Mouse (Mus musculus) intestine, embryonic 14.5 days (tissue): Measurements from ENCODE around the gene Pdlim7. TPM values are rescaled to one million over a fixed set of nuclear protein-coding genes. Genes with fewer than 3 reads are reported as not detected.

ENCODE experiments used
- ATAC-seq: fragments of 200-750 bp; cut with Nextera tagmentation; replicated peaks from 2 replicates; pipeline ENCODE4 v1.8.0; 2017; ENCODE audit warnings: low read depth, moderate number of reproducible peaks, moderate TSS enrichment, moderate library complexity; ENCODE audit not compliant: low FRiP score, low TSS enrichment
- DNase-seq: peaks from one replicate; pipeline ENCODE4 v3.0.0-alpha.2; 2018; ENCODE audit warnings: low spot score
- H3K27ac ChIP-seq: fragments of 300-500 bp; sonication (generic); 2 replicates; pipeline ENCODE4 v1.5.1; 2014; ENCODE audit warnings: low read depth, mild to moderate bottlenecking, control low read depth
- H3K27me3 ChIP-seq: fragments of 300-500 bp; sonication (generic); replicated peaks from 2 replicates; pipeline ENCODE4 v1.6.1; 2014; ENCODE audit warnings: low read length, control low read depth; ENCODE audit not compliant: control insufficient read depth, insufficient read depth
- H3K36me3 ChIP-seq: fragments of 300-500 bp; sonication (generic); 2 replicates; pipeline ENCODE4 v1.6.1; 2014; ENCODE audit warnings: low read length, control low read depth; ENCODE audit not compliant: control insufficient read depth, insufficient read depth
- H3K4me1 ChIP-seq: fragments of 300-500 bp; sonication (generic); replicated peaks from 2 replicates; pipeline ENCODE4 v1.6.1; 2014; ENCODE audit warnings: low read length, control low read depth, mixed read lengths; ENCODE audit not compliant: control insufficient read depth, insufficient read depth
- H3K4me2 ChIP-seq: fragments of 300-500 bp; sonication (generic); 2 replicates; pipeline ENCODE4 v1.6.1; 2014; ENCODE audit warnings: low read length
- H3K4me3 ChIP-seq: fragments of 300-500 bp; sonication (generic); 2 replicates; pipeline ENCODE4 v1.5.1; 2014; ENCODE audit warnings: low read depth, low read length, control low read depth, mixed read lengths
- H3K9ac ChIP-seq: fragments of 300-500 bp; sonication (generic); 2 replicates; pipeline ENCODE4 v1.6.1; 2014; ENCODE audit warnings: mild to moderate bottlenecking, low read length
- H3K9me3 ChIP-seq: fragments of 300-500 bp; sonication (generic); 2 replicates; pipeline ENCODE4 v1.6.1; 2016; ENCODE audit warnings: low read length, control low read depth; ENCODE audit not compliant: control insufficient read depth
- WGBS: fragments of 180-500 bp; shearing (Covaris S2); extraction: QIAGEN DNeasy Blood & Tissue Kit; methylation state at CpG from one replicate; pipeline ENCODE4 v1.1.7; 2014; 5-methylcytosine and 5-hydroxymethylcytosine counted together
- polyA plus RNA-seq: library from polyadenylated mRNA; unstranded; fragments of >200 nt; fragmentation: Nextera tagmentation; extraction: Ambion mirVana; gene quantifications from 2 replicates; pipeline ENCODE4 v1.2.1, GENCODE M21; 2014

Gene Pdlim7
- polyA plus RNA-seq, 1 experiment from 2014 or later = 253 TPM

DNA sequence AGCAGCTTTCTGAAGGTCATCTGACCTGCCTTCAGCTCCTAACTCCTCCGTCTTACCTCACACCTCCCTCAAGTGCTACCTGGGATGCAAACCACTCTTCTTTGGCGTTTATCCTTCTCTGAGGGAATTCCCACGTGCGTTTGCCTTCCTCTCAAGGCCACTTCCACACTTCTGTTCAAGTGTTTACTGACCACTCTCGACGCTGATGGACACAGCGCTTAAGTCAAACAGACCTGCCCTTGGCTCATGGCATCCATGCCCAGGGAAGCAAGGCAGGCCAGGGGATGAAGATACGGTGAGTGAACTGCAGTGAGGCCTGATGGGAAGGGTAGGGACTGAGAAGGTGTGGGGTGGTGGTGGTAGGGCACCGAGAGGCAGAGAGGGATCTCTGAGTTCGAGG, 12.9 kb downstream of the Pdlim7 start:
- DNase-seq = no peak
- H3K4me3 ChIP-seq = no peak overlapping the region
- ATAC-seq = no peak

DNA sequence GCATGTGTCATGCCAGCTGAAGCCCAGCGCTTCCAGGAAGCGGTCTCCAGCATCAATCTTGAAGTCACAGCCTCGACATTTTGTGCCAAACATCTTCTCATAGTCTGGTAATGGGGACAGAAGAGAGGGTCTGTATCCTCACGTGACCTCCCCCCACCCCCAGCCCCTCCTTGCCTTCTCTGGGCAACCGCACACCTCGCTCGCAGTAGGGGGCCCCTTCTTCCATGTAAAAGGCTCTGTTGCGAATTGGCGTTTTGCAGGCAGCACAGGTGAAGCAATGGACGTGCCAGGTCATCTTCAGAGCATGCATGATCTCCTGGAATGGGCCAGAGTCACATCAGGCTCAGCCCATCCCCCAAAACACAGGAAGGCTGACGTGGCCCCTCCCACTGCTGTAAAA, 14.6 kb downstream of the Pdlim7 start:
- DNase-seq = no peak
- H3K36me3 ChIP-seq = peaks cover 55% of the 10 kb centered on the region

More for the DNA sequence above, 12.9 kb downstream of the Pdlim7 start:
- Histone ChIP-seq H3K9me3 (no peaks in the 10 kb centered on the region), H3K4me1 (peaks cover 4% of the 10 kb centered on the region; the same call in 1 of the 2 replicates), H3K4me2 (no peak overlapping the region), H3K27me3 (no peaks in the 10 kb centered on the region), H3K9ac (no peak overlapping the region), H3K27ac (no peak overlapping the region), H3K36me3 (peaks cover 72% of the 10 kb centered on the region)
- WGBS = 68% methylated on average over 10 of the region's 10 CpGs

DNA sequence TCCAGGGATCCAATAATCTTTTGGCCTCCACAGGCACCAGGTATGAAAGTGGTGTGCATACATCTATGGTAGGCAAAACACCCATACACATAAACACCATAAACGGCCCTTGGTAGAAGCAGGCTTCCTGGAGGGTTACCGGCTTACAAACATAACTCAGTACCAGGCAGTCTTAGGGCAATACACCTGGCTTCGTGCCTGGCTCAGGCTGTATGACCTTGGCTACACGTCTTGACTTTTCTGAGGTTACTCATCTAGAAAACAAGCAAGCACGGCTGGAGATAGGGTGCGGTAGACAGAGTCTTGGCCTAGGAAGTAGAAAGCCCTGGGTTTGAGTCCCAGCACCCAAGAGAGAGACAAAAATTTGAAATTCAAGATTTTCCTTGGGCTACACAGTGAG, 16.8 kb downstream of the Pdlim7 start:
- Histone ChIP-seq H3K4me2 (no peak overlapping the region), H3K4me1 (peaks cover 4% of the 10 kb centered on the region; the same call in 1 of the 2 replicates), H3K4me3 (no peak overlapping the region), H3K9me3 (no peaks in the 10 kb centered on the region), H3K27me3 (no peaks in the 10 kb centered on the region), H3K36me3 (peaks cover 35% of the 10 kb centered on the region), H3K27ac (no peak overlapping the region), H3K9ac (no peak overlapping the region)
- DNase-seq (no peak), ATAC-seq (no peak)
- WGBS = 75% methylated on average over 6 of the region's 6 CpGs

More for the DNA sequence above, 14.6 kb downstream of the Pdlim7 start:
- Histone ChIP-seq H3K4me2 (no peak overlapping the region), H3K9me3 (no peaks in the 10 kb centered on the region), H3K9ac (no peak overlapping the region), H3K27ac (no peak overlapping the region), H3K4me1 (peaks cover 4% of the 10 kb centered on the region; the same call in 1 of the 2 replicates), H3K27me3 (no peaks in the 10 kb centered on the region), H3K4me3 (no peak overlapping the region)
- no peak for ATAC-seq
- 54% methylated on average over 11 of the region's 11 CpGs for WGBS

DNA sequence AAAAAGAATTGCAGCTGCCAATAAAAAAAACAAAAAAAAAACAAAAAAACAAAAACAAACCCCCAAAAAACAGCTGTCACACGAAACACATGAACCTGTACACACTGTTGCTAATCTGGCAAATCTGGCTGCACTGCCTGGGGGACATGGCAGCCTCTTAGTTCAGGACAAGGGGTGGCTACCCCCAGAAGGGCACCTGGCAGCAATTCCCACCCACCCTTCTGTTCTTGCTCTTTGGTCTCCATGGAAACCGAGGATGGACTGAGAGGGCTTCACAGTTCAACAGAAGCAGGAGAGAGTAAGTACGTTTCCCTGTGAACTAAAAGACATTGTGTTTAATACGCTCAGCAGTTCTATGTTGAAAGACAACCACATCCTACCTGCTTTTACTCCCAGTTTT, 17.8 kb downstream of the Pdlim7 start:
- ATAC-seq (no peak), DNase-seq (no peak)
- H3K27ac ChIP-seq = no peak overlapping the region
- H3K4me2 ChIP-seq = no peak overlapping the region
- peaks cover 4% of the 10 kb centered on the region; the same call in 1 of the 2 replicates for H3K4me1 ChIP-seq
- H3K36me3 ChIP-seq = peaks cover 27% of the 10 kb centered on the region
- no peaks in the 10 kb centered on the region for H3K9me3 ChIP-seq
- no peak overlapping the region for H3K4me3 ChIP-seq
- no peak overlapping the region for H3K9ac ChIP-seq
- WGBS = 46% methylated on average over 4 of the region's 4 CpGs
- H3K27me3 ChIP-seq = no peaks in the 10 kb centered on the region

DNA sequence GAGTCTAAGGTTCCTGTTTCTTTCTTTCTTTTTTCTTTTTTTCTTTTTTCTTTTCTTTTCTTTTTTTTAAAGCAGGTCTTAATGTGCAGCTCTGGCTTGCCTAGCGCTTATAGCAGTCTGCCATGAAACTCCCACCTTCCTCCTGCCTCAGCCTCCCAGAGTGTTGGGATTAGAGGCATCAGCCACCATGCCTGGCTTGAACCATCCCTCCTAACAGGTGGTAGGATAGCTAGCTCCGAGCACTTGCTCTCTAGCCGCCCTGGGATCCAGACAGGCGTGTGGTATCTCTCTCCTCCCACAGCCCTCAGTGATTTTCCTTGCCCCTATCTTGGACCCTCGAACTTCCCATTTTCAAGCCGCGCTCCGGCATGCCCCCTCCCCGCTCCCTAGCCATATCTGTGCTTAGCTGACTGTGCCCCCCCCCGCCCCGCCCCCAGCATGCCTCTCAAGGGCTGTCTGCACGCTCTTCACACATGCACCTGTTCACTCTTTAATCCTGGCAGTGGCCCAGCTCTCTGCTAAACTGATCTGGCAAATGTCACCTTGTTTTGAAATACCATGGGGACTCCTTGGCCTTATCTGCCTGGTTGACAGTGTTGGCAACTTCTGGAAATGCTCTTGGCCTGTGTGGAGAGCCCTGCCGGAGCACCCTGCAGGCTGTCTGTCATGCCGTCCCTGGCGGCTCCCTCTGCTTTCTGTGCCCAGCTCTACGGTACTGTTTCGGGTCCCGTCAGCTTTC, 18.4 kb downstream of the Pdlim7 start:
- DNase-seq (no peak), ATAC-seq (peak; percentile 38; the same call in 1 of the 2 replicates)
- Histone ChIP-seq H3K4me3 (no peak overlapping the region), H3K4me2 (no peak overlapping the region), H3K9ac (no peak overlapping the region), H3K4me1 (peaks cover 4% of the 10 kb centered on the region; the same call in 1 of the 2 replicates), H3K9me3 (no peaks in the 10 kb centered on the region), H3K27me3 (no peaks in the 10 kb centered on the region), H3K36me3 (peaks cover 21% of the 10 kb centered on the region), H3K27ac (no peak overlapping the region)
- 16% methylated on average over 18 of the region's 18 CpGs for WGBS

DNA sequence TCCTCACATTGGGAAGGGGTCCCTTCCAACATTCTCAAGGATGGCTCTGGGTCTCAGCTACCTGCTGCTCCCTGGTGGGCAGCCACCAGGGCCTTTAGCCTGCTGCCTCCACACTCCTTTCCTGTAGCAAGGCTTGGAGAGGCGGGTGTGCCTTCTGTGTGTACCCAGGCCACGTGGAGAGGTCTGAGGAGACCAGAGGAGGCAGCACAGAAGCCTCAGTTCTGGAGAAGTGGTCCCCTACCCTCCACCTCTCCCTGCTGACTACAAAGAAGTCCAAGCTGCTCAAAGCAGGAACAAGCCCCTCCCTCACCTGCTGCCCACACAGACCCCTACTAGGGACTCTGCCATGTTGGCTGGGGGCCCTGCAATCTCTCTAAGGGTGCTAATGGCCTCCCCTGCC, 19.2 kb downstream of the Pdlim7 start:
- Histone ChIP-seq H3K36me3 (peaks cover 18% of the 10 kb centered on the region), H3K4me2 (no peak overlapping the region), H3K4me1 (peaks cover 4% of the 10 kb centered on the region; the same call in 1 of the 2 replicates), H3K9me3 (no peaks in the 10 kb centered on the region), H3K9ac (no peak overlapping the region), H3K27ac (no peak overlapping the region), H3K27me3 (no peaks in the 10 kb centered on the region), H3K4me3 (no peak overlapping the region)
- WGBS = 17% methylated on average over 2 of the region's 2 CpGs
- no peak for DNase-seq
- ATAC-seq = no peak

GRCm38 (mm10) chr13:55487578-55488498, 25.6 kb downstream of the Pdlim7 start, which contains the start of gene Dbn1:
TSS of gene Dbn1 (minus strand) at chr13:55488111.
- 1% methylated on average over 34 of the region's 83 CpGs for WGBS
- peaks cover 40% of the 10 kb centered on the region for H3K4me1 ChIP-seq
- no peaks in the 10 kb centered on the region for H3K9me3 ChIP-seq
- H3K27me3 ChIP-seq = no peaks in the 10 kb centered on the region
- ATAC-seq = peak; percentile 84
- DNase-seq = peak; percentile 82
- peak within 1 kb of the TSS; percentile 93 for H3K4me3 ChIP-seq
- H3K36me3 ChIP-seq = peaks cover 4% of the 10 kb centered on the region; the same call in 1 of the 2 replicates
- peak within 1 kb of the TSS; percentile 93 for H3K27ac ChIP-seq
- peak within 1 kb of the TSS; percentile 93 for H3K4me2 ChIP-seq
- peak within 1 kb of the TSS; percentile 98 for H3K9ac ChIP-seq

DNA sequence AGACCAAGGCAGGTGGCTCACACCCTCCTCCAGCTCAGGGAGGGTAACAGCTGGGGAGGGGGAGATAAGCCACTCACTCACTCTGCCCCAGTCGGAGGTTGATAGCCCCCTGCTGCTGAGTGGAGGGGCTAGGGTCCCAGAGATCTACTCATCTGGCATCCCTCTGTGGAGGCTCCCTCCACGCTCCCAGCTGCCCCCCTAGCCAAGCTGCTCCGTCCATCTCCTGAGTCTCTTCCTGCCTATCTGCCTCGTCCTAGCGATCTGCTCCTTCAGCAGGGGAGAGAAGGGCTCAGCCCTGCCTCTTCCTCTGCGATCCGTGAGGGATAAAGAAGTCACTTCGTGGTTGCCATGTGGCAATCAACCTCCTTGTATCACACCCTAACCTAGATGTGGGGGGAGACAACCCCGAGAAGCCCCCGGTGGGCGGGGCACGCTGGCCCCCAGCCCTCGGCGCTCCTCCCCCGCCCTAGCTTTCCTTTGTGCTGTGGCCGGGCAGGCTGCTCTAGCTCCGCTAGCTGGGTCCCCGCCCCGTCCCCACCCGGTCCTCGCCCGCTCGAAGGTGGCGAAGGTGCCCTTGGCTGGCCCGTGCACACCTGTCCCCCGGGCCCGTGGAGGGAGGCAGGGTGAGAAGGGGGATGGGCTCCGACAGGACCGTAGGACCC, 26.4 kb downstream of the Pdlim7 start:
- peaks cover 44% of the 10 kb centered on the region for H3K4me1 ChIP-seq
- ATAC-seq = peak; percentile 67

More for the DNA sequence above, 26.4 kb downstream of the Pdlim7 start:
- Histone ChIP-seq H3K27me3 (no peaks in the 10 kb centered on the region), H3K9ac (peak overlapping the region; percentile 98), H3K4me2 (peak overlapping the region; percentile 93), H3K4me3 (peak overlapping the region; percentile 93), H3K9me3 (no peaks in the 10 kb centered on the region), H3K27ac (peak overlapping the region; percentile 93), H3K36me3 (peaks cover 12% of the 10 kb centered on the region)
- no peak for DNase-seq
- under 1% methylated on average over 29 of the region's 29 CpGs for WGBS
